Mouse (Mus musculus) olfactory bulb, adult 2 months (tissue): Measurements from ENCODE around the gene Mical3. TPM values are rescaled to one million over a fixed set of nuclear protein-coding genes. Genes with fewer than 3 reads are reported as not detected.

Source experiments
- H3K27ac ChIP-seq: fragments of 200-500 bp; 2 replicates; pipeline ENCODE4 v1.5.1; 2012; ENCODE audit warnings: low read depth, low read length; ENCODE audit not compliant: insufficient read depth
- H3K4me1 ChIP-seq: fragments of 200-500 bp; 2 replicates; pipeline ENCODE4 v1.6.1; 2012; ENCODE audit warnings: low read length; ENCODE audit not compliant: control insufficient read depth, insufficient read depth
- H3K4me3 ChIP-seq: fragments of 200-500 bp; 2 replicates; pipeline ENCODE4 v1.5.1; 2012; ENCODE audit warnings: mild to moderate bottlenecking, low read depth, low read length, moderate library complexity; ENCODE audit not compliant: insufficient read depth
- CTCF ChIP-seq: fragments of 200-500 bp; IDR thresholded peaks from 2 replicates; pipeline ENCODE4 v1.5.1; 2012; ENCODE audit warnings: low read depth, mild to moderate bottlenecking, low read length, moderate library complexity; ENCODE audit not compliant: insufficient read depth
- POLR2A ChIP-seq: fragments of 200-500 bp; IDR thresholded peaks from 2 replicates; pipeline ENCODE4 v1.6.1; 2012; ENCODE audit warnings: mild to moderate bottlenecking, low read depth, low read length, moderate library complexity; ENCODE audit not compliant: insufficient read depth
- WGBS: fragments of 180-500 bp; shearing (Covaris S2); methylation state at CpG from one replicate; pipeline ENCODE4 v1.1.7; 2018; 5-methylcytosine and 5-hydroxymethylcytosine counted together
- polyA plus RNA-seq: library from polyadenylated mRNA; stranded (reverse); fragments of >200 nt; gene quantifications from 2 replicates; pipeline ENCODE4 v1.2.4, GENCODE M21; 2012; ENCODE audit warnings: low replicate concordance; ENCODE audit not compliant: missing spikeins, insufficient read depth, insufficient read length

The Mical3 gene
- polyA plus RNA-seq, 1 experiment, result 277 TPM

DNA sequence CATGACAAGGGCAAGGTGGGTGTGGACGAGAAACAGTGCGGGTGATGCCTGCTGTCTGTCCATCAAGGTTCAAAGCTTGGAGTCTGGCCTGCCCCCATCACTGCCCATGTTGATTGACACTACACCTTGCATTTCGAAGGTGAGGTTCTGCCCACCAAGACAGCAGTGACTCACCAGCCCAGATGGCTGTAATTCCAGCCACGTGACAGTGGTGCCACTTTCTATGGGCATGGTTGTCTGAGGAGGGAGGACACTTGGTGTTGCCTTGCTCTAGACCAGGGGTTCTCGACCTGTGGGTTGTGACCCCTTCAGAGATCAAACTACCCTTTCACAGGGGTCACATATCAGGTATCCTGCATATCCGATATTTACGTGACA is 62.7 kb downstream of the Mical3 start:
- H3K27ac ChIP-seq, result peak overlapping the region; percentile 97
- WGBS, result 79% methylated on average over 7 of the region's 7 CpGs
- no peak overlapping the region for H3K4me3 ChIP-seq
- no peak for TF ChIP-seq CTCF
- no peak for TF ChIP-seq POLR2A
- peaks cover 68% of the 10 kb centered on the region for H3K4me1 ChIP-seq

DNA sequence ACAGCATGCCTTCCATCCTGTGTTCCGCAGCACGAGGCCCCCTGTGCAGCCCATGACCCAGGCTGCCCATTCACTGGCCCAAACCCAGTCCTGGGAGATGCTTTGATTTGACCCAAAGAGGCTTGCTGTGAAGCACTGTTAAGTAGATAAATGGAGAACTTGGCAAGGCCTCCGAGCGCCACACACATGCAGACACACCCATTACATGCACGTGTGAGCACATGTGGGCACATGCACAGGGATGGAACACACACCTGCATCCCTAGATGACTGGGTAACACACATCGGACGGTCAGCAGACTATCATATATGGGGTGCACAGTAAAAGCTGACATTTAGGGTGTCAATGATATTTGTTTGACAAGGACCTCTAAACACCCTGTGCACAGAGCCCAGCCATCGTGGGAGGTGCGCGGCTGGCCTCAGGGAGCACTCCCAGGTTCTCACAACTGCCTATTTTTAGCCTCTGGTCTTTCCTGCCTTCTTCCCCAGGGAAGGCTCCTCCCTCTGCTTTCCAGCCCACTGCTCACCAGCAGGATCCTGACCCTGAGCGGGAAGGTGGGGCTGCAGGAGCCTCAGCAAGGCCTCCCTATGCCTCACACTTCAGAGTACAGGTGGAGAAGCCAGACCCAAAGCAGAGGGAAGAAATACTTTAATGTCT is 63.2 kb downstream of the Mical3 start:
- peak overlapping the region; percentile 97 for H3K27ac ChIP-seq
- TF ChIP-seq CTCF (no peak), POLR2A (0 out of 2 replicates have a peak, but pooled peaks have one; percentile 23)
- H3K4me1 ChIP-seq, result peaks cover 73% of the 10 kb centered on the region

DNA sequence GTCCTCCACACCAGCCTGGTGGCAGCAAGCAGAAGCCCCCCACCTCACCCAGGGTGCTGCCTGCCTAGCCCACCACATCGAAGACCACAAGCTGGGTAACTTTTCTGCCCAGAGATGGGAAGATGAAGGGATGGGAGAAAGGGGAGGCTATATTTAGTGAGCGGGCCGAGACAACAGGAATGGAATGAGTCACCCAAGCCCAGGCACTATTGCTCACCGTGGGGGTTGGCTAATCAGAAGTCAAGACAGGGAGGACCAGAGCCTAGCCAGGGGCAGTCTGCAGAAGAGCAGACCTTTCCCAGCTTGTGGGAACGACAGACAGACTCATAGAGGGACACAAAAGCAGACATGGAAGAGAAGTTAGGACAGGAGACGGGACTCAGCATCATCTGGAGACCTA is 64.0 kb downstream of the Mical3 start:
- H3K27ac ChIP-seq, result peak overlapping the region; percentile 97
- whole genome bisulfite sequencing, result 18% methylated on average over 6 of the region's 6 CpGs
- H3K4me1 ChIP-seq, result peaks cover 79% of the 10 kb centered on the region
- TF ChIP-seq POLR2A (no peak), CTCF (no peak)
- H3K4me3 ChIP-seq, result no peak overlapping the region

More for the DNA sequence above, 63.2 kb downstream of the Mical3 start:
- H3K4me3 ChIP-seq, result no peak overlapping the region
- 53% methylated on average over 11 of the region's 11 CpGs for WGBS

DNA sequence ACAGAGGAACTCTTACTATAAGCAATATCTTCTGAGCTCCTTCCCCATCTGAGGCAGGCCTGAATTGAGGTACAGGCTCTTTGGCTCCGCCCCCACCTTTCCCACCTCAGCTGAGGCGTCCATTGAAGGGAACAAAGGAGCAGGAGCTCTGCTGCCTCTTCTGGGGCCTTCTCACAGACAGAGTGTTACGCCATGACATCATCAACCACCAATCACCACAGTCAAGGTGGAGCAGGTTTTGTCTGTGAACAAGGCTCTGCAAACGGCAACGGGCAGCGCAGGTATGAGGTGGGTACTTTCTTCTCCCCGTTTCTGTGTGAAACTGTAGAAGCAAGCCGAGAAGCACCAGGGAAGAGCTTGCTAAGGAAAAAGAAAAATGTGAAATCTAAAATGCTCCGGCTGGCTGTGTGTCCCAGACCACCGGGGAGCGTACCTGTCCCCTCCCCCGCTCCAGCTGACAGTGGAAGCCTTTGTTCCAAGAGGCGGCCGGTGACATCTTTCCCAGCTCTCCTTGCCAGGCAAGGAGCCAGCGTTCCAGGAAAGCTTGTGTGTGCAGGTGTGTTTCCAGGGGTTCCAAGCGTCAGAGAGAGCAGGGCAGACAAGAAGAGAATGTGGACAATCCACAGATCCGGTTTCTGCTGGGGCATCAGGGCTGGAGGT is 66.3 kb downstream of the Mical3 start:
- H3K4me3 ChIP-seq, result no peak overlapping the region
- 51% methylated on average over 17 of the region's 17 CpGs for WGBS
- TF ChIP-seq CTCF (no peak), POLR2A (no peak)

DNA sequence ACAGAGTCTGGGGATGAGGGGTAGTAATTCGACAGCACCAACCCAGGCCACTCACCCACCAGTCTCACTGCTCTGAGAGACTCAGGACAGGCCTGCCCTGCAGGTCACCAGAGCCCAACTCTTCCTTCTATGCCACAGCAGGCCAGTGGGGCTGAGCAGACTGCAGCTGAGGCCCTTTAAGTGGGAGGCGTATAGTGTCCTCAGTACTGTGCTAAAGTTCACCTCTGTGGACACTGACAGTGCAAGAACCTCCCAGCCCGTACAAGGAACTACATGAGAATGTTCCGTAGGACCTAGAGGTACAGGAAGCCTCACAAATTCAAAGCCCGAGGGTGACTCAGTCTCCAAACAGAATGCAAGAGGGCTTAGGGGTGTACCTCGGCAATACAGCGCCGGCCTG is 67.0 kb downstream of the Mical3 start:
- Histone ChIP-seq H3K27ac (no peak overlapping the region), H3K4me1 (peaks cover 61% of the 10 kb centered on the region), H3K4me3 (no peak overlapping the region)
- WGBS, result 78% methylated on average over 8 of the region's 8 CpGs
- no peak for TF ChIP-seq POLR2A
- TF ChIP-seq CTCF, result no peak

More for the DNA sequence above, 66.3 kb downstream of the Mical3 start:
- Histone ChIP-seq H3K4me1 (peaks cover 67% of the 10 kb centered on the region), H3K27ac (peak overlapping the region; percentile 42; the same call in 1 of the 2 replicates)

DNA sequence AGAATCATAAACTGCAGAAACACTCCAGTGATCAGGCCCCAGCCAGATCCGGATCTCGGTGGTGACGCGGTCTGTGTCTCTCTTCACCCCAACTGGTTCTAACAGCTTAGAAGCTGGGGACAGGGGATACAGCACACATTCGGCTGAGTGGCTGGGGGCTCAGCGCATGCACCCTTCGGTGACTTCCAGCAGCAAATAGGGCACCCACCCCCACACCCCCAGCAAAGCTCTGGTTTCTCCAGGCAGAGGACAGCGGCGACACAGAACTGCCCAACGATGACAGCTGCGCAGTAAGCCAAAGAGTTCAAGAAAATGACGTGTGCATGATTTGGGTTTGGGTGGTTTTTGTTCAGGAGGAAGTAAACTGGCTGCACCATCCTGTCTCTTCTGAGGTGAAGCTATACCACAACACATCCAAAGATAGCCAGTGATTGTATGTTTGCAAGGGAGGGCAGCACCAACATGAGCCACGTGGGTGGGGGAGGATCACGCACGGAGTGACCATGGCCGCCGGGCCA is 67.8 kb downstream of the Mical3 start:
- TF ChIP-seq POLR2A, result no peak
- TF ChIP-seq CTCF, result no peak
- peaks cover 55% of the 10 kb centered on the region for H3K4me1 ChIP-seq
- WGBS, result 93% methylated on average over 17 of the region's 17 CpGs
- H3K4me3 ChIP-seq, result no peak overlapping the region
- no peak overlapping the region for H3K27ac ChIP-seq

DNA sequence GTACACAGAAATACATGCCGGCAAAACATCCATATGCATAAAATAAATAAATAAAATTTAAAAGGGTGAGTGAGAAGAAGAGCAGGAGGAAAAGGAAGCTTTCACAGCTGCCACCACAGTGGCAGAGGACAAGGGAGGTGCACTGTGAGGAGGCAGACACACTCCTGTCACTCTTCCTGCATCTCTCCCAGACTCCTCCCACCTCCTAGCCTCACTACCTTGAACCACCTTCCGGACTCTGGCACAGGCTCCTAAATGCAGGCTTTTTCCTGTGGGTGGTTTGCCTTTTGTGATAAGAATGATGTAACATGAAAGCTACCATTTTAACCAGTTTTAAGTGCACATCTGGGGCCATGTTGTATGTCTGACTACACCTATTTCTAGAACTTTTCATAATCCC is 72.8 kb downstream of the Mical3 start:
- peaks cover 47% of the 10 kb centered on the region for H3K4me1 ChIP-seq
- no peak overlapping the region for H3K27ac ChIP-seq
- no peak for TF ChIP-seq CTCF
- no peak for TF ChIP-seq POLR2A
- 70% methylated on average over 2 of the region's 2 CpGs for WGBS
- H3K4me3 ChIP-seq, result no peak overlapping the region

DNA sequence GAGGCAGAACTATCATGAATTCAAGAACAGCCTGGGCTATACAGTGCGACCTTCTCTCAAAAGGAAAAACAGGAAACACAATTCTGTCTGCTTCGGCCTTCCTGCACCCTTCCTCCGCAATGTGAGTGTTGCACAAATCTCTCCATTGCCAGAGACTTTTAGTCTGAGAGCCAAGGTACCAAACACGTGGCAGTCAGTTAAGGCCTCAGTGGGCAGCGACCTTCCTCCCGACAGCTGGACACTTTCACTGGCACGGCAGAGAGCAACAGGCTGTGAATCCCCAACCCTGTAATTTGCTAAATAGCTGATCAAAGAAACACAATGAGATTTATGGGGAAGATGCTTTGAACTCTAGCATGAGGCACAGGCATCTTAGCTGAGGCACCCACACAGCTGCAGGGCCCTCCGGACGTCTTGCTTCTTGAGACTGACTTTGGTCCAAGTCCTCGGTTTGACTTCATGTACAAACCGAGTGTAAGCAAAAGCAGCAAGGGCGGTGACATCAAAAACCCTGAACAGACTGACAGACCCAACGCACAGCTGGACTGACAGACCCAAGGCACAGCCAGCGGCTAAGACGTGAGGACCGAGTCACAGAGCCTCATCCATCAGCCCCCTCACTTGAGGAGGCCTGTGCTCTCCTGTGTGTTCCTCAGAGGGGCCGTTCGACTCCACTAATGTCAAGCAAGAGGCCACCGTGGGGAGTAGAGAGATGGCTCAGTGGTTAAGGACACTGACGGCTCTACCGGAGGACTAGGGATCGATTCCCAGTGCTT is 73.4 kb downstream of the Mical3 start:
- H3K4me1 ChIP-seq, result peaks cover 45% of the 10 kb centered on the region
- H3K27ac ChIP-seq, result no peak overlapping the region
- H3K4me3 ChIP-seq, result no peak overlapping the region
- WGBS, result 65% methylated on average over 22 of the region's 22 CpGs
- TF ChIP-seq CTCF (no peak), POLR2A (no peak)
